10 mouse cellular contexts compared by ENCODE assay signal in genomic region chr1:124845681-124846080, GRCm38 (mm10).
DNase-seq lines count a peak whose midpoint lies in the region; ATAC-seq and TF ChIP-seq lines count a peak whose summit lies in the region.
"Had no signal": no experiment of that assay in that cellular context is flagged by ENCODE, and none has a peak within 500 bp of the region (broad histone marks: within the 10 kb centered on the region; RNA-seq: fewer than 3 reads in every experiment).

No protein-coding gene starts in this region.

- peak; percentile 5 to 39 for DNase-seq in heart, postnatal 14 days
- DNase-seq in thymus, postnatal 4 days: peak; percentile 23
- no peak for DNase-seq in thymus, adult 2 months
- DNase-seq in forelimb bud, embryonic 11.5 days (ENCODE audit: low read depth, low spot score): peak; percentile 77
- no peak for DNase-seq in MN1 (ENCODE audit: low spot score)
- no peak for DNase-seq in natural killer cell, adult 2 months (ENCODE audit: low spot score in 2 of 2)

- H3K4me2 ChIP-seq in heart, embryonic 11.5 days: no peak overlapping the region

- 51% methylated on average over 6 of the region's 6 CpGs for WGBS in heart, embryonic 11.5 days (ENCODE audit: insufficient replicate concordance)
- WGBS in thymus, adult 2 months: 64% methylated on average over 6 of the region's 6 CpGs

- ATAC-seq in heart, embryonic 11.5 days (replicated peaks; ENCODE audit: insufficient number of reproducible peaks, low FRiP score, low TSS enrichment): no peak
- 0 out of 2 replicates have a peak, but pooled peaks have one; percentile 26 for ATAC-seq in megakaryocyte progenitor cell, adult 5-6 weeks (replicated peaks; ENCODE audit: poor library complexity)

- no peaks in the 10 kb centered on the region for H3K4me1 ChIP-seq in heart, embryonic 11.5 days (ENCODE audit: control insufficient read depth, insufficient read depth, low read length)
- no peaks in the 10 kb centered on the region for H3K4me1 ChIP-seq in thymus, adult 2 months (replicated peaks; ENCODE audit: control insufficient read depth, insufficient read depth, low read length)

- no peak for TF ChIP-seq POLR2A in thymus, adult 2 months (IDR thresholded peaks at IDR 0.05; ENCODE audit: control insufficient read depth, extremely low read depth, insufficient read depth, low read length, poor library complexity)

- no peak overlapping the region for H3K4me3 ChIP-seq in heart, embryonic 11.5 days (ENCODE audit: low read depth, low read length)
- H3K4me3 ChIP-seq in thymus, adult 2 months (ENCODE audit: control insufficient read depth, insufficient read depth, low read length): no peak overlapping the region
- H3K4me3 ChIP-seq: heart, adult 2 months had no signal

- H3K36me3 ChIP-seq in heart, embryonic 11.5 days (ENCODE audit: control insufficient read depth, insufficient read depth, low read length): no peaks in the 10 kb centered on the region
- no peaks in the 10 kb centered on the region for H3K36me3 ChIP-seq in thymus, adult 2 months (ENCODE audit: control insufficient read depth, insufficient read depth, low read length)

- no peaks in the 10 kb centered on the region; the same call in 1 of the 2 replicates for H3K9me3 ChIP-seq in heart, embryonic 11.5 days (replicated peaks; ENCODE audit: control insufficient read depth, low read length)

- no peaks in the 10 kb centered on the region for H3K27me3 ChIP-seq in heart, embryonic 11.5 days (ENCODE audit: control insufficient read depth, insufficient read depth, low read length)
- no peaks in the 10 kb centered on the region for H3K27me3 ChIP-seq in thymus, adult 2 months (ENCODE audit: control insufficient read depth, insufficient read depth, low read length)

- no peak for TF ChIP-seq CTCF in thymus, adult 2 months (IDR thresholded peaks at IDR 0.05; ENCODE audit: borderline replicate concordance, control insufficient read depth, extremely low read depth, insufficient read depth, low read length, poor library complexity)

- H3K27ac ChIP-seq in heart, embryonic 11.5 days (ENCODE audit: low read depth, low read length): no peak overlapping the region
- no peak overlapping the region for H3K27ac ChIP-seq in thymus, adult 2 months (ENCODE audit: control insufficient read depth, insufficient read depth, low read length)
- H3K27ac ChIP-seq: heart, adult 2 months; macrophage had no signal

- no peak overlapping the region for H3K9ac ChIP-seq in heart, embryonic 11.5 days (ENCODE audit: low read depth, low read length)

- intact Hi-C loops in heart, postnatal 14 days (cut with DNase I): no loop called here

Comparison
In these comparisons a context has a peak if more than half of its experiments do, and no peak if none do; other contexts are left out.
1. DNase-seq: peak in heart, postnatal 14 days (2 of 2), thymus, postnatal 4 days (single experiment) and forelimb bud, embryonic 11.5 days (single experiment); none in thymus, adult 2 months (single experiment), MN1 (single experiment) and natural killer cell, adult 2 months (0 of 2).